Mouse (Mus musculus): Measurements from ENCODE around the gene Pcsk2. TPM values are rescaled to one million over a fixed set of nuclear protein-coding genes. Genes with fewer than 3 reads are reported as not detected.

The Pcsk2 gene
- polyA plus RNA-seq, 1 experiment from 2014 or later = 1.7 TPM

- Histone ChIP-seq H3K4me2 (ENCODE audit: low read depth, low read length) (no peak overlapping the region), H3K9me3 (replicated peaks; ENCODE audit: control insufficient read depth, low read length) (no peaks in the 10 kb centered on the region), H3K36me3 (replicated peaks; ENCODE audit: control insufficient read depth, insufficient read depth, low read depth, low read length) (no peaks in the 10 kb centered on the region), H3K27me3 (ENCODE audit: control insufficient read depth, insufficient read depth, low read length) (no peaks in the 10 kb centered on the region), H3K4me3 (ENCODE audit: low read depth, low read length) (no peak overlapping the region), H3K27ac (replicated peaks; ENCODE audit: low read depth, low read length) (no peak overlapping the region), H3K4me1 (ENCODE audit: control insufficient read depth, insufficient read depth, low read length) (no peaks in the 10 kb centered on the region), H3K9ac (replicated peaks; ENCODE audit: low read length) (no peak overlapping the region)
- 78% methylated on average over 3 of the region's 3 CpGs for WGBS
- no peak for ATAC-seq (replicated peaks; ENCODE audit: insufficient number of reproducible peaks, low FRiP score, low TSS enrichment, low read depth)
- no peak for DNase-seq (ENCODE audit: low spot score)
These were observed 166.9 kb downstream of the Pcsk2 start for GRCm38 (mm10) chr2:143712901-143713300.

GRCm38 (mm10) chr2:143713902-143714301 lies 167.9 kb downstream of the Pcsk2 start:
- no peak overlapping the region for H3K27ac ChIP-seq (replicated peaks; ENCODE audit: low read depth, low read length)
- no peaks in the 10 kb centered on the region for H3K27me3 ChIP-seq (ENCODE audit: control insufficient read depth, insufficient read depth, low read length)
- ATAC-seq (replicated peaks; ENCODE audit: insufficient number of reproducible peaks, low FRiP score, low TSS enrichment, low read depth) (no peak), DNase-seq (ENCODE audit: low spot score) (no peak)
- H3K4me1 ChIP-seq (ENCODE audit: control insufficient read depth, insufficient read depth, low read length) = no peaks in the 10 kb centered on the region
- 96% methylated on average over 4 of the region's 4 CpGs for WGBS
- H3K4me3 ChIP-seq (ENCODE audit: low read depth, low read length) = no peak overlapping the region
- no peaks in the 10 kb centered on the region for H3K36me3 ChIP-seq (replicated peaks; ENCODE audit: control insufficient read depth, insufficient read depth, low read depth, low read length)
- H3K9me3 ChIP-seq (replicated peaks; ENCODE audit: control insufficient read depth, low read length) = no peaks in the 10 kb centered on the region
- no peak overlapping the region for H3K4me2 ChIP-seq (ENCODE audit: low read depth, low read length)
- H3K9ac ChIP-seq (replicated peaks; ENCODE audit: low read length) = no peak overlapping the region

GRCm38 (mm10) chr2:143715110-143715509 lies 169.2 kb downstream of the Pcsk2 start:
- no peaks in the 10 kb centered on the region for H3K4me1 ChIP-seq (ENCODE audit: control insufficient read depth, insufficient read depth, low read length)
- no peaks in the 10 kb centered on the region for H3K9me3 ChIP-seq (replicated peaks; ENCODE audit: control insufficient read depth, low read length)
- no peaks in the 10 kb centered on the region for H3K27me3 ChIP-seq (ENCODE audit: control insufficient read depth, insufficient read depth, low read length)
- no peak overlapping the region for H3K9ac ChIP-seq (replicated peaks; ENCODE audit: low read length)
- no peaks in the 10 kb centered on the region for H3K36me3 ChIP-seq (replicated peaks; ENCODE audit: control insufficient read depth, insufficient read depth, low read depth, low read length)
- no peak for ATAC-seq (replicated peaks; ENCODE audit: insufficient number of reproducible peaks, low FRiP score, low TSS enrichment, low read depth)
- WGBS = 70% methylated on average over 4 of the region's 4 CpGs
- no peak overlapping the region for H3K27ac ChIP-seq (replicated peaks; ENCODE audit: low read depth, low read length)
- no peak for DNase-seq (ENCODE audit: low spot score)
- no peak overlapping the region for H3K4me2 ChIP-seq (ENCODE audit: low read depth, low read length)
- no peak overlapping the region for H3K4me3 ChIP-seq (ENCODE audit: low read depth, low read length)

- ATAC-seq (replicated peaks; ENCODE audit: insufficient number of reproducible peaks, low FRiP score, low TSS enrichment, low read depth) (no peak), DNase-seq (ENCODE audit: low spot score) (peak; percentile 33)
- Histone ChIP-seq H3K9ac (replicated peaks; ENCODE audit: low read length) (no peak overlapping the region), H3K4me2 (ENCODE audit: low read depth, low read length) (no peak overlapping the region), H3K27me3 (ENCODE audit: control insufficient read depth, insufficient read depth, low read length) (no peaks in the 10 kb centered on the region), H3K36me3 (replicated peaks; ENCODE audit: control insufficient read depth, insufficient read depth, low read depth, low read length) (no peaks in the 10 kb centered on the region), H3K4me1 (ENCODE audit: control insufficient read depth, insufficient read depth, low read length) (no peaks in the 10 kb centered on the region), H3K4me3 (ENCODE audit: low read depth, low read length) (no peak overlapping the region), H3K27ac (replicated peaks; ENCODE audit: low read depth, low read length) (no peak overlapping the region), H3K9me3 (replicated peaks; ENCODE audit: control insufficient read depth, low read length) (no peaks in the 10 kb centered on the region)
- 29% methylated on average over 4 of the region's 4 CpGs for WGBS
These were observed 177.3 kb downstream of the Pcsk2 start for GRCm38 (mm10) chr2:143723231-143723630.

GRCm38 (mm10) chr2:143724101-143724500 lies 178.1 kb downstream of the Pcsk2 start:
- no peak overlapping the region for H3K4me3 ChIP-seq (ENCODE audit: low read depth, low read length)
- no peaks in the 10 kb centered on the region for H3K36me3 ChIP-seq (replicated peaks; ENCODE audit: control insufficient read depth, insufficient read depth, low read depth, low read length)
- no peak overlapping the region for H3K9ac ChIP-seq (replicated peaks; ENCODE audit: low read length)
- no peak overlapping the region for H3K27ac ChIP-seq (replicated peaks; ENCODE audit: low read depth, low read length)
- no peaks in the 10 kb centered on the region for H3K27me3 ChIP-seq (ENCODE audit: control insufficient read depth, insufficient read depth, low read length)
- H3K4me1 ChIP-seq (ENCODE audit: control insufficient read depth, insufficient read depth, low read length) = no peaks in the 10 kb centered on the region
- H3K4me2 ChIP-seq (ENCODE audit: low read depth, low read length) = no peak overlapping the region
- 91% methylated on average over 4 of the region's 4 CpGs for WGBS
- ATAC-seq (replicated peaks; ENCODE audit: insufficient number of reproducible peaks, low FRiP score, low TSS enrichment, low read depth) = no peak
- no peak for DNase-seq (ENCODE audit: low spot score)
- no peaks in the 10 kb centered on the region for H3K9me3 ChIP-seq (replicated peaks; ENCODE audit: control insufficient read depth, low read length)

- no peak overlapping the region for H3K9ac ChIP-seq (replicated peaks; ENCODE audit: low read length)
- no peaks in the 10 kb centered on the region for H3K9me3 ChIP-seq (replicated peaks; ENCODE audit: control insufficient read depth, low read length)
- H3K36me3 ChIP-seq (replicated peaks; ENCODE audit: control insufficient read depth, insufficient read depth, low read depth, low read length) = no peaks in the 10 kb centered on the region
- no peak overlapping the region for H3K4me2 ChIP-seq (ENCODE audit: low read depth, low read length)
- 84% methylated on average over 8 of the region's 8 CpGs for WGBS
- ATAC-seq (replicated peaks; ENCODE audit: insufficient number of reproducible peaks, low FRiP score, low TSS enrichment, low read depth) = no peak
- no peak overlapping the region for H3K27ac ChIP-seq (replicated peaks; ENCODE audit: low read depth, low read length)
- no peaks in the 10 kb centered on the region for H3K4me1 ChIP-seq (ENCODE audit: control insufficient read depth, insufficient read depth, low read length)
- no peak for DNase-seq (ENCODE audit: low spot score)
- H3K27me3 ChIP-seq (ENCODE audit: control insufficient read depth, insufficient read depth, low read length) = no peaks in the 10 kb centered on the region
- no peak overlapping the region for H3K4me3 ChIP-seq (ENCODE audit: low read depth, low read length)
These were observed 178.8 kb downstream of the Pcsk2 start for GRCm38 (mm10) chr2:143724720-143725119.

- DNase-seq (ENCODE audit: low spot score) (no peak), ATAC-seq (replicated peaks; ENCODE audit: insufficient number of reproducible peaks, low FRiP score, low TSS enrichment, low read depth) (no peak)
- Histone ChIP-seq H3K36me3 (replicated peaks; ENCODE audit: control insufficient read depth, insufficient read depth, low read depth, low read length) (no peaks in the 10 kb centered on the region), H3K4me2 (ENCODE audit: low read depth, low read length) (no peak overlapping the region), H3K9ac (replicated peaks; ENCODE audit: low read length) (no peak overlapping the region), H3K9me3 (replicated peaks; ENCODE audit: control insufficient read depth, low read length) (no peaks in the 10 kb centered on the region), H3K27ac (replicated peaks; ENCODE audit: low read depth, low read length) (no peak overlapping the region), H3K4me3 (ENCODE audit: low read depth, low read length) (no peak overlapping the region), H3K27me3 (ENCODE audit: control insufficient read depth, insufficient read depth, low read length) (no peaks in the 10 kb centered on the region), H3K4me1 (ENCODE audit: control insufficient read depth, insufficient read depth, low read length) (no peaks in the 10 kb centered on the region)
- 84% methylated on average over 10 of the region's 10 CpGs for WGBS
These were observed 186.5 kb downstream of the Pcsk2 start for GRCm38 (mm10) chr2:143732501-143732900.

GRCm38 (mm10) chr2:143735442-143735841 lies 189.5 kb downstream of the Pcsk2 start:
- Histone ChIP-seq H3K9ac (replicated peaks; ENCODE audit: low read length) (no peak overlapping the region), H3K27me3 (ENCODE audit: control insufficient read depth, insufficient read depth, low read length) (no peaks in the 10 kb centered on the region), H3K36me3 (replicated peaks; ENCODE audit: control insufficient read depth, insufficient read depth, low read depth, low read length) (no peaks in the 10 kb centered on the region), H3K27ac (replicated peaks; ENCODE audit: low read depth, low read length) (no peak overlapping the region), H3K4me1 (ENCODE audit: control insufficient read depth, insufficient read depth, low read length) (no peaks in the 10 kb centered on the region), H3K4me2 (ENCODE audit: low read depth, low read length) (no peak overlapping the region), H3K4me3 (ENCODE audit: low read depth, low read length) (no peak overlapping the region), H3K9me3 (replicated peaks; ENCODE audit: control insufficient read depth, low read length) (no peaks in the 10 kb centered on the region)
- DNase-seq (ENCODE audit: low spot score) (no peak), ATAC-seq (replicated peaks; ENCODE audit: insufficient number of reproducible peaks, low FRiP score, low TSS enrichment, low read depth) (no peak)
- WGBS = 80% methylated on average over 3 of the region's 3 CpGs

Measured in embryonic facial prominence, embryonic 11.5 days (tissue).